Mouse (Mus musculus): ENCODE results near the gene Knl1.

- TF ChIP-seq CTCF (IDR thresholded peaks at IDR 0.05; ENCODE audit: low read depth) (no peak), EP300 (optimal IDR thresholded peaks at IDR 0.05) (no peak)
These were observed 11.5 kb upstream of the Knl1 start for GRCm38 (mm10) chr2:119035397-119035745.

Measured in stomach, postnatal 0 days (tissue).